Mouse (Mus musculus): ENCODE data around the gene Cacna1e.

DNA sequence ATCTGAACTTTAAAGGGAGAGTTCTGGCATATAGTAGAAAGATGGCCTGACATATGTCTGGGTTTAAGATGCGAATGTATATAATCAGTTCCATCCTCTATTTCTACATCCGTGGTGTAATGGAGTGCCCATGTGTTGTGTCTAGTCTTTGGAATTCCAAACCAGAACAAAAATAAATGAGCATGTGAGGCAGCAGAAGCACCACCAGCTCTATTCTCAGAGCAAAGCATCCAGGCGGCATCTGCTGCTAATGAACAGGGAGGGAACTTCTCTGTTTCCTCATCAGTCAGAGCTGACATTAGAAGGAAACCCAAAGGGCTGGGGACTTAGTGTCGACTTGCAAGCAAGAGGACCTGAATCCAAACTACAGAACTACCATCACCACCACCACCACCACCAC lies 385.5 kb downstream of the Cacna1e start:
- TF ChIP-seq CTCF (IDR thresholded peaks at IDR 0.05; ENCODE audit: borderline replicate concordance, insufficient read depth, low read depth, low read length) (no peak), POLR2A (IDR thresholded peaks at IDR 0.05; ENCODE audit: borderline replicate concordance, insufficient read depth, low read length) (no peak)
